Mouse (Mus musculus) inflammation-experienced regulatory T-cells, adult 6 months (primary cell): ENCODE results near the gene Lnx2. TPM values are rescaled to one million over a fixed set of nuclear protein-coding genes. Genes with fewer than 3 reads are reported as not detected.

ENCODE experiments used
- polyA plus RNA-seq, 3 experiments: library from polyadenylated mRNA; unstranded; fragments of 100-300 nt; shearing (Covaris generic); gene quantifications; one replicate each; pipeline ENCODE4 v1.2.1; 2017

Lnx2 gene
- polyA plus RNA-seq, 3 experiments from 2014 or later: 21.4 to 30.5 (median 28.0) TPM

Other genes starting within 250 kb of the Lnx2 start
- 1,000 to 10,000 TPM in 1 of 3 experiments, 100 to 1,000 TPM in 2; 475 to 1,461 (median 755) TPM for gene Rpl21, start 243.7 kb downstream of the Lnx2 start, polyA plus RNA-seq
- 10 to 100 TPM in 1 of 3 experiments, 1 to 10 TPM in 2; 6.9 to 10.7 (median 8.0) TPM for gene Rasl11a, start 231.5 kb downstream of the Lnx2 start, polyA plus RNA-seq
- 10 to 100 TPM; 13.5 to 44.2 (median 38.2) TPM for gene Gtf3a, start 127.9 kb downstream of the Lnx2 start, polyA plus RNA-seq
- 10 to 100 TPM; 44.4 to 59.1 (median 50.4) TPM for gene Mtif3, start 112.8 kb downstream of the Lnx2 start, polyA plus RNA-seq
- 100 to 1,000 TPM; 137 to 194 (median 168) TPM for gene Polr1d, start 464 bp upstream of the Lnx2 start, polyA plus RNA-seq
- gene Gsx1, start 112.1 kb upstream of the Lnx2 start, polyA plus RNA-seq: not detected
- gene Pdx1, start 193.4 kb upstream of the Lnx2 start, polyA plus RNA-seq: not detected
- not detected for gene Cdx2, start 230.7 kb upstream of the Lnx2 start, polyA plus RNA-seq
- gene Urad, start 245.9 kb upstream of the Lnx2 start, polyA plus RNA-seq: not detected